Mouse (Mus musculus) regulatory T cell (primary cell): ENCODE measurements around the gene Dcst1.

Experiments used
- in situ Hi-C: fragments of 300-600 bp; cut with MboI, MseI; formaldehyde crosslinking; loops from one replicate; pipeline ENCODE4 v1.15.1; 2025; ENCODE audit warnings: high pct_unique_total_duplicates

The Dcst1 gene

GRCm38 (mm10) chr3:89365486-89366414 is 697 bp upstream of the Dcst1 start:
- in situ Hi-C loops: no loop called here

DNA sequence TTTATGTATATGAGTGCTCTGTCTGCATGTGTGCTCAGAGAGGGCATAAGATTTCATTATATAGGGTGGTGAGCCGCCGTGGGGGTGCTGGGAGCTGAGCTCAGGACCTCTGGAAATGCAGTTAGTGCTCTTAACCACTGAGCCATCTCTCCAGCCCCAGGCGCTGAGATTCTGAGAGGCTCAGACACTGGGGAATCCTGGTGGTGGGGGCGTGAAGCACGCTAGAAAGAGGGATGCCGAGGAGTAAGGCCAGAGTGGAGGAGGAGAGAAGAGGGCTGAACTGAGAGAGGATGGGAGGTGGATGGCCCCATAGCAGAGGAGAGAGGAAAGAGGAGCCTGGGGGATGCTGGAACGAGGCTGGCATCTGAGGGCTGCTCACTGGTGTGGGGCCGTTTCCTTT is 422 bp downstream of the Dcst1 start:
- in situ Hi-C loops: no loop called here

DNA sequence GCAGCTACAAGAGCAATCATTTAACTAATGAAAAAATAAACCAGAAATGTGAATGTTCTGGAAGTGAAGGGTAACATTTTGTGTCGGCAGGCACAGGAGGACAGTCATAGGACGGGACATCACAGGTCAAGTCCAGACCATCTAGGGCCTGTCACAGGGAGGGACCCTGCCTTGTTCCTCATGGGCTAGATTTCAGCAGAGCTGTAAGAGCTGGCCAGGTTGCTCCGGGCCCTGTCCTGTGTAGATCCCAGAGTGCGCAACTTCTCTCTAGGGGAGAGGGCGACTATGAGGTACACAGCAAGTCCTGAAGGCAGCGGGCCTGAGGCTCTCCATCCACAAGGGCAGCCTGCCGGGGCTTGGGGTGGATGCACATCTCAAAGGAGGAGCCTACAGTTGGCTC is 3.4 kb downstream of the Dcst1 start, which contains the start of gene Dcst2:
Gene Dcst2, plus strand, starts transcription at position 301 of the 400 bp plus-strand sequence.
- in situ Hi-C loops: no loop called here

GRCm38 (mm10) chr3:89360237-89360636 is 4.8 kb downstream of the Dcst1 start:
- in situ Hi-C loops: no loop called here

GRCm38 (mm10) chr3:89359630-89360029 is 5.4 kb downstream of the Dcst1 start:
- in situ Hi-C loops: no loop called here

GRCm38 (mm10) chr3:89356029-89356428 is 9.0 kb downstream of the Dcst1 start:
- in situ Hi-C loops: no loop called here

- in situ Hi-C loops: no loop called here
These were observed 9.5 kb downstream of the Dcst1 start for GRCm38 (mm10) chr3:89355512-89355902.

- in situ Hi-C loops: no loop called here
These were observed 10.1 kb downstream of the Dcst1 start for GRCm38 (mm10) chr3:89354816-89355511.

DNA sequence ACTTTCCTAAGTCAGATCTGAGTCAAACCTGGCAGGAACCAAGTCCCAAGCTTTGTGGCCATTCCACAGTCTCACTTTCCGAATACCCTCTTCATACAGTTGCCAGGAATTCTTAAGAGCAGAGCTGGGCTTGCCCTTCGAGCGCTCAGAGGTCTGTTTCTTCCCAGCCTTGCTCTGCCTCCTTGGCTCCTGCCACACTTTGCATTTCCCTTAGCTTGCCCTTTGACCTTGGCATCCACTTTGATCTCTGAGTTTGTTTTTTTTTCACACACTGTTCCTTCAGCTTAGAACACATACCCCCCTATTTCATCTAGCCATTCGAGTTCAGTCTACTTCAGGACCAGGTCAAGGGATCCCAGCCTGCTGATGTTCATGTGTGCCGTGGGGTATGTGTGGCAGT is 13.8 kb downstream of the Dcst1 start:
- in situ Hi-C loops: no loop called here

- in situ Hi-C loops: loop anchor here (10.0 kb wide), 1 partner anchor 135 kb away; no protein-coding TSS in a partner anchor
These were observed 15.1 kb downstream of the Dcst1 start, which contains the start of gene Adam15 for GRCm38 (mm10) chr3:89349869-89350501. Gene Adam15, minus strand, starts transcription at chr3:89349996.

DNA sequence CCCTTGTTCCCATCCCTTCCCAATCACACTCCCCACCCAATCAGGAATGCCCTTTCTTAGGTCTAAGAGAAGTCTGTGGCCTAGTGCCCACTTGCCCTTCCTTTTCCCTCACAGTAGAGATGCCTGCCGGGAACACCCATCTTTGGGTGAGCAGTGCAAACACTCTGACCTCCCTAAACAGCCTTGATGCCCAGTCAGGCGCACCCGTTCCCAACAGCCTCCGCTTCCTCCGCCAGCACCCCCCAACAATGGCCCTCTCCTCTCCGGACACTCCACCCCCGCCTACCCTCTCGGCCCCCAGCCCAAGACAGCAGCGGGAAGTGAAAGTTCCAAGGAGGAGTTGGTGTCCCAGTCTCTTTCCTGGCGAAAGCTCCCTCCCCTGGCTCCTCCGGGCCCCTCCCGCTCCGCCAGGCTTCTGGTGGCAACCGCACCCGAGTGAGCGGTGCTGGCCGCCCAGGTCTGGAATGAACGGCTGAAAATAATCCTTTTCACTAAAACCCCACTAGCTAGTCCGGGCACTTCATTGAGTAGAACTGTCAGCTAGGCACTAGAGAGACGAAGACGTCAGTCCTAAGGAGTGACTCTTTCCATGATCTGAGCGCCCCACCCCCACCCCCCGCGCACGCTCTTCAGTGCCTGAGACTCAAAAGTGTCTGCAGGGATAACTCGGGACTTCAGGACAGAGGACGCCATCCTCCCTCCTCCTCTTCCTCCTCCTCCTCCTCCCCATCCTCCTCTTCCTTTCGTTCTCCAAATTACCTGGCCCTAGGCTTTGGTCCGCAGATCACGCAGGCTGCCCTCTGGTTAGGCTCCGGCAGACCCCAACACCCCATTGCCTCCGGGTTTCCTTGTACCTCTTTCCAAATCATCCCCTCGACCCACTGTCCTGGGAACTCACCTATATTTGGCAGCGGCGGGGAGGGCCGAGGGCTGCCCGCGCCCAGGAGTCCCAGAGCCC is 15.9 kb downstream of the Dcst1 start:
- in situ Hi-C loops: loop anchor here (10.0 kb wide), 1 partner anchor 136 kb away; no protein-coding TSS in a partner anchor

- in situ Hi-C loops: loop anchor here (10.0 kb wide), 1 partner anchor 137 kb away; no protein-coding TSS in a partner anchor
These were observed 17.1 kb downstream of the Dcst1 start for GRCm38 (mm10) chr3:89347916-89348315.

GRCm38 (mm10) chr3:89346815-89347540 is 18.1 kb downstream of the Dcst1 start:
- in situ Hi-C loops: loop anchor here (10.0 kb wide), 1 partner anchor 138 kb away; no protein-coding TSS in a partner anchor

GRCm38 (mm10) chr3:89343279-89343678 is 21.8 kb downstream of the Dcst1 start:
- in situ Hi-C loops: loop anchor here (10.0 kb wide), 1 partner anchor 142 kb away; no protein-coding TSS in a partner anchor

DNA sequence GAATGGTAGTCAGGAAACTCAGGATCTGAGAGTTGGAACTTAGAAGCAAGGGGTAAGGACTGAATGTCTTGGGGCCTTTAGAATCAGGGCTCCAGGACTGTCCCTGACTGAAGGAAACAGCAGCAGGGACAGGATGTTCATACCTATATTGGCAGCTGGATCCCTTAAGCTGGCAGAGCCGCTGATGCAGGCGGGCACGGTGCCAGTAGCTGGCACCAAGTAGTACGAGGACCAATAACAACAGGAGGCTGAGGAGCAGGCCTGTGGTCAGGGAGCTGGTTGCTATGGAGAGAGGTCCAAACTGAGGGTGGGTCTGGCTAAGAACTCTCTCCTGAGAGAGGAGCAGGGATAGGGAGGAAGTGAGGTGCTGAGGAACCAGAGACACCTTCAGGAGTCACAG is 23.3 kb downstream of the Dcst1 start:
- in situ Hi-C loops: loop anchor here (10.0 kb wide), 1 partner anchor 143 kb away; no protein-coding TSS in a partner anchor

DNA sequence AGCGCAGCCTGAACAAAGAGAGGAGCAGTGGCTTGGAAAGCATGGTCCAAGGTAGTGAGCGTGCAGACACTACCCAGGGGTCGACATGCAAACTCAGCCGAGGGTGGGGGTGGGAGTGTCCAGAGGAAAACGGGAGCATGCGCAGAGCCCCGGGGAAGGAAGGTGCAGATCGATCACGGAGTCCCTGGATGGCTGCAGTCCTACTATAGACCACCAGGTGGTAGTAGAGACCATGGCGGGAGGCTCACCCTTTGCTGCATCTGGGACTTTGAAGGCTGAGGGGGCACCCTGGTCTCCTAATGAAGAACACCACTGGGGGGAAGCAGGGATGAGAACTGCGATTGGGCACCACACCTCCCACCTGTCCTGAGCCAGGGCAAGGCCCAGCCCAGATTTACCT is 24.6 kb downstream of the Dcst1 start:
- in situ Hi-C loops: loop anchor here (10.0 kb wide), 1 partner anchor 144 kb away; no protein-coding TSS in a partner anchor

DNA sequence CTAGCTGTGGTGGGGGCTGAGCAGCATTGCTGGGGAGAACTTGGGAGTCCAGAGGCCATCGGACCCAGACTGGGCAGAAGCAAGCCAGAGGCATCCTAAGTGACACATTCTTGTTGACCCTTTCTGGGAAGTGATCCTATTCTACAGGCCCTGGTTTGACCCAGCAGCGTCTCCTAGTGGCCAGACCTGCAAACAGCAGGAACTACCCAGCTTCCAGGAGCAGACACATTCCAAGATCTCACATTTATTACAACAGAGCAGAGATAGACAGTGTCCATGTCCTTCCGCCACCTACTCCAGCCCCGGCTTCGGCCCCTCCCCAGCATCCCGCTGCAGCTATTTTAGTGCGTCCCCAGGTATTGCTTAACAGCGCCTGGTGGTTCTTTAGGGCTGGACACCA is 25.6 kb downstream of the Dcst1 start:
- in situ Hi-C loops: no loop called here

- in situ Hi-C loops: no loop called here
These were observed 27.1 kb downstream of the Dcst1 start, which contains the start of gene Efna4 for GRCm38 (mm10) chr3:89337721-89338578. Gene Efna4, minus strand, starts transcription at chr3:89338028.
